Mouse (Mus musculus): ENCODE data around the gene Hspb11.

DNA sequence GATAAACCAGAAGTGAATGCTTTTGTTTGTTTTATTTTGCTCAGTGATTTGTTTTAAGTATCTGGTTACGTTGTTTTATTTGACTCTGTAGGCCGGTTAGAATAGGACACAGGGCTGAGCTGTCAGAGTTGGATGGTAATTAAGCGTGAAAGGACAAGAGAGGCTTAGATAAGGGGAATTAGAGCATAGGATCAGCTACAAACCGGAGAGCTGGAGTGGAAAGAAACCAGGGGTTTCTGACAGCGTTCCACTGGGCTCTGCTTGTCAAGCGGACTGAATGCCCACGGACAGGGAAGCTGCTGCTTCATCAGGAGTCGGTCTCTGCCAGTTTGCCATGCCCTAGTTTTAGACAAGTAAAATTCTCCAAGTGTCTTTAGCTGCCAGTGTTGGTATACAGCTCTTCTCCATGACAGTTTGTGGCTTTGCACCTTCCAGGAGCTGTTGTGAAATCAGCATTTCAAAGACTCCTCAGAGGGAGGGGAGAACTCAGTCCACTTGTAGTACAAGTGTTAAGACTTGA lies 24.9 kb downstream of the Hspb11 start:
- TF ChIP-seq POLR2A (IDR thresholded peaks at IDR 0.05; ENCODE audit: insufficient read length, low read depth) (no peak), MAX (IDR thresholded peaks at IDR 0.05; ENCODE audit: low read depth) (no peak), USF1 (IDR thresholded peaks at IDR 0.05; ENCODE audit: low read depth) (no peak), CEBPB (IDR thresholded peaks at IDR 0.05; ENCODE audit: insufficient read depth, poor library complexity, severe bottlenecking) (no peak), MYOG (IDR thresholded peaks at IDR 0.05; ENCODE audit: control insufficient read depth in 1 of 3, insufficient read depth in 1 of 3, insufficient read length in 2 of 3, low read depth in 2 of 3) (no peak), POLR2AphosphoS2 (IDR thresholded peaks at IDR 0.05; ENCODE audit: insufficient read length, low read depth) (no peak), TCF12 (IDR thresholded peaks at IDR 0.05; ENCODE audit: insufficient read depth, poor library complexity, severe bottlenecking) (no peak), TCF3 (IDR thresholded peaks at IDR 0.05; ENCODE audit: insufficient read length, low read depth) (no peak), SRF (IDR thresholded peaks at IDR 0.05; ENCODE audit: control insufficient read depth, insufficient read length, low read depth) (no peak)

All from myocyte (in vitro differentiated cells).